Mouse (Mus musculus) c-Kit-positive CD71-negative TER-119-negative erythroid progenitor cells, embryonic 14.5 days (primary cell): ENCODE data around the gene Fxyd4.

ENCODE experiments used
- DNase-seq: peaks from one replicate; pipeline ENCODE4 v3.0.0-alpha.2; 2013; ENCODE audit warnings: low read depth

Gene Fxyd4

GRCm38 (mm10) chr6:117891369-117892160 lies 45.9 kb downstream of the Fxyd4 start:
- no peak for DNase-seq

- DNase-seq: no peak
Measured at GRCm38 (mm10) chr6:117890257-117890656, 47.2 kb downstream of the Fxyd4 start.

DNA sequence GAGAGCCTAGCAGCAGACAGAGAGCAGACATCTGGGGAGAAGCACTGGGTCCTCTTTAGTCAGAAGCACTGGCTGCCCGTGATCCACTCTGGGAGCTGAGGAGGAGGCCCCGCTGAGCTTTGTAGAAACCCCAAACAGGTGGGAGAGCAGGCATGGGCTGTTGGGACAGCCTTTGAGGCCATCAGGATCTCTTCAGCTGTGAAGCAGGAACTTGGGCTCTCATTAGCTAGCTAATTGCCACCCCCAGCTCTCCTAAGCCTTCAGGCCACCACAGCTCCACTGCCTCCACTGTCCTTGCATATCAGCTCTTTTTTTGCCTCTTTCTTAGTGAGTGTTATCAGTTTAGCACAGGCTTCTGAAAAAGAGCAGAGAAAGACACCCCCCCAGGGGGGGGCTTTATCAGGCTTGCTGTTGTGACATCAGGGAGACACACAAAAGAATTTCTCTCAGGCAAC lies 48.8 kb downstream of the Fxyd4 start:
- no peak for DNase-seq

DNA sequence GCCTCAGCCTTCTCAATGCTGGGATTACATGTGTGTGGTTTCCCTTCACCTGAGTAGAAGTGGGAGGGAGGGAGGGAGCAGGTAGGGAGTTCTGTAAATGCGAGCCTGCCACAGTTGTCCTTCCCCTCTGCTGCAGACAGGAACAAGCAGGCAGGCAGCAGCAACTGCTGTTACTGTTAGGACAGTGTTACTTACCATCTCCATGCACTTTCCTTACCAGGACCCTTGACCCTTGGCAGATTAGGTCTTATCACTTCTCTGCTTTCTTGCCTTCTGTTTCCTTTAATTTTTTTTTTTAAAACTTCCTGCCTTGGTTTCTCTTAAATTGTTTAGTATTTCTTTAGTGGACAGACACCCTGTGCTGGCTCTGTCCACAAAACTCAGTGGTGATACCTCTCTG lies 49.5 kb downstream of the Fxyd4 start:
- DNase-seq: no peak

DNA sequence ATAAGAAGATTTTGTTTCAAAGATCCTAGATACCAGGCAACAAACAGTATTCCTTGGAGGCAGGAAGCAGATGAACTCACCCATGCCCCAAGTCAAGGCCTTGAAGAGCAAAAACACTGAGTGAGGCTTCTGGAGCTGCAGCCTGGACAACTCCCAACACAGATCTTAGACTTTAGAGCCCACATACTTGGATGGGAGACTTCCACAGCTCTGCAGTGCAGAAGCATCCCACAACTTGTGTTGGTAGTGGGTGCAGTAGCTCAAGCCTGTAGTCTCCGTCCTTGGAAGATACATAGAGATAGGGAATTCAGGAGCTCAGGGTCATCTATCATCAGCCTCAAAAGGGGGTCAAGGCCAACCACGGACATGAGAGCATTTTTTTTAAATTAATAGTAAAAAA lies 51.5 kb downstream of the Fxyd4 start:
- DNase-seq: no peak
